Comparison of ENCODE assay signal across 14 mouse cellular contexts in the genomic region with DNA sequence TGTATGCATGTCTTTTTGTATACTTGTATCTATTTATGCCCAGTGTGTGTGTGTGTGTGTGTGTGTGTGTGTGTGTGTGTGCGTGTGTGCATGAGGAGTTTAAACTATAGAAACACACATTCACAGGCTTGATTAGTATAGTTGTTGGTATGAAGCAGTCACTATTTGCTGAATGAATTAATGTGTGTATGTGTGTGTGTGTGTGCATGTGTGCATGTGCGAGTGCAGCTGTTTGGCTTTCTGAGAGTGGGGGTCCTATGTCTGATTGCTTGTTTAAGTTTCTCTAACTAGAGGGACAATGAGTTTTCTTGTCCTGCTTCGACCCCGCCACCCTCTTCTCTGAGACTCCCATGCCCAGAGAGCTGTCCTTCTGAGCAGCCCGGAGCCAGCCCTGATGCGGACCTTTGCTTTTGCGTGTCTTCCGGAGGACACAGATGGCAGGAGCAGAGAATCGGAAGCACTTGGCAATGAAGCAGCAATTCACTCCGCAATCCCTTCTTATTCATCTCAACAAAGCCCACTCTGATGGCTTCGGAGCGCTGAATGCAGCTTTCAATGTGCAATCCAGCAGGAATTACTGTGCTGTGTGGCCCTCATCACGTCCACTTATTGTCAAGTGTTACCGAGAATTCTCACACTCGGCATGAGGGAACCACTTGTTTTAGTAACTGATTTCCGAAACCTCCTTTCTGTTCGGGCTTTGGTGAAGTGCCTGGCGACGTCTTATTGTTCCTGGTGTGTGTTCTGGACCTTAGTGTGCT.
A peak's percentile ranks its signal among the peaks of the same experiment; 100 is the strongest.
DNase-seq lines count a peak whose midpoint lies in the region; ATAC-seq lines count a peak whose summit lies in the region.
"Had no signal": no experiment of that assay in that cellular context is flagged by ENCODE, and none has a peak within 500 bp of the region (broad histone marks: within the 10 kb centered on the region; RNA-seq: fewer than 3 reads in every experiment).

No protein-coding gene starts in this region.

- H3K27ac ChIP-seq in lung, embryonic 15.5 days = 0 out of 2 replicates have a peak overlapping the region, but pooled peaks have one; percentile 24
- no peak overlapping the region; the same call in 1 of the 2 replicates for H3K27ac ChIP-seq in forebrain, embryonic 12.5 days
- 0 out of 2 replicates have a peak overlapping the region, but pooled peaks have one; percentile 7 for H3K27ac ChIP-seq in midbrain, embryonic 12.5 days (replicated peaks)
- H3K27ac ChIP-seq: embryonic facial prominence, embryonic 13.5 days; kidney, postnatal 0 days had no signal

- DNase-seq in lung, postnatal 10 days = no peak
- peak; percentile 32 to 38 for DNase-seq in frontal cortex, postnatal 10 days (ENCODE audit: low spot score in 2 of 2)
- no peak for DNase-seq in B cell, adult 2 months
- DNase-seq: gastrocnemius, postnatal 36 days; heart, postnatal 14 days had no signal

- H3K4me3 ChIP-seq in lung, embryonic 15.5 days = no peak overlapping the region
- no peak overlapping the region for H3K4me3 ChIP-seq in forebrain, embryonic 12.5 days (replicated peaks)
- H3K4me3 ChIP-seq in midbrain, embryonic 12.5 days = no peak overlapping the region
- H3K4me3 ChIP-seq: embryonic facial prominence, embryonic 13.5 days; megakaryocyte, embryonic 14.5 days had no signal

- 0 out of 2 replicates have a peak, but pooled peaks cover 4% of the 10 kb centered on the region for H3K4me1 ChIP-seq in lung, embryonic 15.5 days
- H3K4me1 ChIP-seq in forebrain, embryonic 12.5 days = 0 out of 2 replicates have a peak, but pooled peaks cover 6% of the 10 kb centered on the region
- no peaks in the 10 kb centered on the region for H3K4me1 ChIP-seq in midbrain, embryonic 12.5 days
- H3K4me1 ChIP-seq: embryonic facial prominence, embryonic 13.5 days; megakaryocyte, embryonic 14.5 days had no signal

- H3K27me3 ChIP-seq in lung, embryonic 15.5 days = no peaks in the 10 kb centered on the region
- H3K27me3 ChIP-seq in forebrain, embryonic 12.5 days = peaks cover 5% of the 10 kb centered on the region; the same call in 1 of the 2 replicates
- 0 out of 2 replicates have a peak, but pooled peaks cover 3% of the 10 kb centered on the region for H3K27me3 ChIP-seq in midbrain, embryonic 12.5 days
- H3K27me3 ChIP-seq: embryonic facial prominence, embryonic 13.5 days; megakaryocyte, embryonic 14.5 days had no signal

- ATAC-seq in lung, embryonic 15.5 days (ENCODE audit: borderline replicate concordance, extremely low read depth, low FRiP score, low TSS enrichment) = no peak
- peak; percentile 55; the same call in 1 of the 2 replicates for ATAC-seq in forebrain, embryonic 12.5 days (ENCODE audit: low FRiP score)
- ATAC-seq in midbrain, embryonic 12.5 days (ENCODE audit: low FRiP score, low read depth) = peak; percentile 27; the same call in 1 of the 2 replicates
- no peak for ATAC-seq in erythroblast, adult 5-6 weeks (replicated peaks; ENCODE audit: low FRiP score, poor library complexity, severe bottlenecking)
- ATAC-seq in monocyte, adult 5-6 weeks (replicated peaks; ENCODE audit: insufficient number of reproducible peaks, low FRiP score, low TSS enrichment, poor library complexity, severe bottlenecking) = no peak
- ATAC-seq: activated CD4-positive, CD25-positive, alpha-beta regulatory T cell, adult 4 months had no signal

- peak overlapping the region; percentile 16; the same call in 1 of the 2 replicates for H3K4me2 ChIP-seq in lung, embryonic 15.5 days
- peak overlapping the region; percentile 17; the same call in 1 of the 2 replicates for H3K4me2 ChIP-seq in forebrain, embryonic 12.5 days
- no peak overlapping the region for H3K4me2 ChIP-seq in midbrain, embryonic 12.5 days (replicated peaks)
- H3K4me2 ChIP-seq: embryonic facial prominence, embryonic 13.5 days had no signal

- no peaks in the 10 kb centered on the region for H3K9me3 ChIP-seq in lung, embryonic 15.5 days
- no peaks in the 10 kb centered on the region for H3K9me3 ChIP-seq in forebrain, embryonic 12.5 days
- H3K9me3 ChIP-seq in midbrain, embryonic 12.5 days = no peaks in the 10 kb centered on the region
- H3K9me3 ChIP-seq: embryonic facial prominence, embryonic 13.5 days had no signal

- 61% methylated on average over 19 of the region's 19 CpGs for WGBS in lung, embryonic 15.5 days
- 51% methylated on average over 19 of the region's 19 CpGs for WGBS in forebrain, embryonic 12.5 days
- WGBS in midbrain, embryonic 12.5 days = 67% methylated on average over 19 of the region's 19 CpGs

- no peaks in the 10 kb centered on the region for H3K36me3 ChIP-seq in lung, embryonic 15.5 days
- H3K36me3 ChIP-seq in forebrain, embryonic 12.5 days (replicated peaks) = no peaks in the 10 kb centered on the region
- H3K36me3 ChIP-seq in midbrain, embryonic 12.5 days = no peaks in the 10 kb centered on the region
- H3K36me3 ChIP-seq: embryonic facial prominence, embryonic 13.5 days had no signal

- H3K9ac ChIP-seq in lung, embryonic 15.5 days = no peak overlapping the region
- H3K9ac ChIP-seq in forebrain, embryonic 12.5 days = no peak overlapping the region
- no peak overlapping the region for H3K9ac ChIP-seq in midbrain, embryonic 12.5 days (replicated peaks)
- H3K9ac ChIP-seq: embryonic facial prominence, embryonic 13.5 days had no signal

Comparison
In these comparisons a context has a peak if more than half of its experiments do, and no peak if none do; other contexts are left out.
1. ATAC-seq: peak in forebrain, embryonic 12.5 days (single experiment) and midbrain, embryonic 12.5 days (single experiment); none in lung, embryonic 15.5 days (single experiment), erythroblast, adult 5-6 weeks (single experiment) and monocyte, adult 5-6 weeks (single experiment).
2. DNase-seq: peak in frontal cortex, postnatal 10 days (2 of 2); none in lung, postnatal 10 days (single experiment) and B cell, adult 2 months (0 of 2).